Mouse (Mus musculus): ENCODE data around the gene Spaca4.

The Spaca4 gene

DNA sequence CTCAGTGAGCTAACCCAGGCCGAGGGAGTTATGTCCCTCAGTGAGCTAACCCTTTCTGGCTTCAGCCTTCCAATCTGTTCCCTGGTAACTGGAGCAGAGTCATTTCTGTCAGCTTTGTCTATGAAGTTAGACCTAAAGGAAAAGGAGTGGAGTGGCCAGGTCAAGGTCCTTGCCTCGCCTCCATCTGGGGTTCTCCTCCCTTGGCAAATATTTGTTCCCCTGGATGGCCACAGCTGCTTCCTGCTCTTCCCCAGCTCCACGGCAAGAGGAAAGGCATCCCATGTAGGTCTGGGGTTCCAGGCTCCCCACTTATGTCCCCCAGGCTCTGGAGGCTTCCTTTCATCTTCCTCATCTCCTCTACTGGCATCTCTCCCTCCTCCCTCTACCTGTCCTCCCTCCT, 2.0 kb upstream of the Spaca4 start:
- DNase-seq (ENCODE audit: low spot score in 2 of 2), result no peak

DNA sequence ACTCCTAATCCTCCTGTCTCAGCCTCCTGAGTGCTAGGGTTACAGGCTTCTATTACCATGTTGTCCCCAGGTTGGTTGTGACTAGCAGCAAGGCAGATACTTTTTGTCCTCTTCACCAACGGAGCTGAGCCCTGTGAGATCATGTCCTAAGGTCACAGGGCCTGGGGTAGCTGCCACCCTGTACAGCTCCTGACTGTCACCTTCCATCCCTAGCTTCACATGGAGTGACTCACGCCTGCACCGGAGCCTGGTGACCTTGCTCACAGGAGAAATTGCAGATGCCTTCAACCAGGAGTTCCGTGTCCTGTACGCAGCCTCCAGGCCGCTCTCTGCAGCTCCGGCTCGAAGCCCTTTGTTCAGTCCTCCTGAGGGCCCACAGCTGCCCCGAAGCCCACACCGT, 806 bp upstream of the Spaca4 start:
- no peak for DNase-seq (ENCODE audit: low spot score in 2 of 2)

GRCm38 (mm10) chr7:45725151-45725550, 462 bp downstream of the Spaca4 start:
- no peak for DNase-seq (ENCODE audit: low spot score in 2 of 2)

- no peak for DNase-seq (ENCODE audit: low spot score in 2 of 2)
Measured at GRCm38 (mm10) chr7:45723781-45724180, 1.8 kb downstream of the Spaca4 start.

DNA sequence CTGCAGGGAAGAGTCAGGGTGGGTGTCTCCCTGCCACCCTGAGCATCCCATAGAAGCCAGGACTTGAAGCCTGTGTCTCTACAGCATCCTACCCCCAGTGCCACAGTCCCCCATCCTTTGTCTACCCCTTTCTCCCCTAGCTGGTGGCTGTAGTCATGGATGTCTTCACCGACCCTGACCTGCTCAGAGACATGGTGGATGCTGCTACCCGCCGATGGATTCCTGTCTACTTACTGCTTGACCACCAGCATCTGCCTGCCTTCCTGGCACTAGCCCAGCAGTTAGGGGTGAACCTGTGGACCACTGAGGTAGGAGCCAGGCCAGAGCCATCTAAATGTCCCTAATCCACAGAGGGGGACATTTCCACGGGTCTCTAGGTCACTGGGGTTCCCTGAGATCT, 2.3 kb downstream of the Spaca4 start:
- DNase-seq (ENCODE audit: low spot score in 2 of 2), result no peak

DNA sequence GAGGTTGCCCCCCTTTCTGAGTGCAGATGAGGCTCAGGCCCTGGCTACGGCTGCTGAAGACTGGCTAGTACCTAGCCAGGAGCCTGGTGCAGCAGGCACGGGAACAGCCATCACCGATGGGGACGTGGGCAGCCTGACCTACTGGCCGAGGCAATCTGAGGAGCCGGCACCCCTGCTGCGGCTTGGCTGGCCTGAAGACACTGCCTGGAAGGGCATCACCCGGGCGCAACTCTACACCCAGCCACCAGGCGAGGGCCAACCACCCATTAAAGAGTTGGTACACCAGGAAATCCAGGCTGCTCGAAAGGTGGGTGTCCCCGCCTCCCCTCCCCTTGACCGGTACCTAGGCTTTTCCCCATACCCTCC, 3.3 kb downstream of the Spaca4 start:
- no peak for DNase-seq (ENCODE audit: low spot score in 2 of 2)

DNA sequence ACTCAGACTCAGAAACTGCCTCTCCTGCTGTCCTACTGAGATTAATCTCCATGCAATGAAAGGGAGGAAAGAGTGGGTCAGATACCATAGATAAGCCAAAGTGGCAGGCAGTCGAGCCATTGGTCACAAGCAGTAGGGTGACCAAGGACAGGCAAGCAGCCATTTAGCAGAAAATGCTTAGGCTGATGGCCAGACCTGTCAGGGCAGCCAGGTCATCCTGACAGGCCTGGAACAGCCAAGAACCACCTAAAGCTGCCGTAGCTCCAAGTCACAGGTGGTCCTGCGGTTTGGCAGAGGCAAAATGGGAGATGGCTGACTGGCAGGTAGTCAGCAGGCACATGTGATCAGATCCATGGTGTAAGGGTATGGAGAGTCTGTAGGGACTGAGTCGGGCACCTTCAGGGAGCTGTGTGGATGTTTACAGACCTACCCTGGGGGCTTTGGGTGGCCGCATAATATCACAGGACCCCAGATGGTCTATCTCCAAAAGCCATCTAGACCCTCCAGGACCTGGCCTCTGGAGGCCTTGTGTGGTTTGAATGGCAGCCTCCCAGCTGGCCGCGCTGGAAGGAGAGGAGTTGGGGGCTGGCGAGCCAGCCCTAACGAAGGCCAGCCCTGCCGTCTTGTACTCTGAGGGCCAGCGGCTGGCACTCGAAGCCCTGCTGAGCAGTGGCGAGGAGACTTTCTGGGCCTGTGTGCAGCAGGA, 3.8 kb downstream of the Spaca4 start:
- DNase-seq (ENCODE audit: low spot score in 2 of 2), result no peak

GRCm38 (mm10) chr7:45721234-45721571, 4.4 kb downstream of the Spaca4 start:
- DNase-seq (ENCODE audit: low spot score in 2 of 2), result no peak

DNA sequence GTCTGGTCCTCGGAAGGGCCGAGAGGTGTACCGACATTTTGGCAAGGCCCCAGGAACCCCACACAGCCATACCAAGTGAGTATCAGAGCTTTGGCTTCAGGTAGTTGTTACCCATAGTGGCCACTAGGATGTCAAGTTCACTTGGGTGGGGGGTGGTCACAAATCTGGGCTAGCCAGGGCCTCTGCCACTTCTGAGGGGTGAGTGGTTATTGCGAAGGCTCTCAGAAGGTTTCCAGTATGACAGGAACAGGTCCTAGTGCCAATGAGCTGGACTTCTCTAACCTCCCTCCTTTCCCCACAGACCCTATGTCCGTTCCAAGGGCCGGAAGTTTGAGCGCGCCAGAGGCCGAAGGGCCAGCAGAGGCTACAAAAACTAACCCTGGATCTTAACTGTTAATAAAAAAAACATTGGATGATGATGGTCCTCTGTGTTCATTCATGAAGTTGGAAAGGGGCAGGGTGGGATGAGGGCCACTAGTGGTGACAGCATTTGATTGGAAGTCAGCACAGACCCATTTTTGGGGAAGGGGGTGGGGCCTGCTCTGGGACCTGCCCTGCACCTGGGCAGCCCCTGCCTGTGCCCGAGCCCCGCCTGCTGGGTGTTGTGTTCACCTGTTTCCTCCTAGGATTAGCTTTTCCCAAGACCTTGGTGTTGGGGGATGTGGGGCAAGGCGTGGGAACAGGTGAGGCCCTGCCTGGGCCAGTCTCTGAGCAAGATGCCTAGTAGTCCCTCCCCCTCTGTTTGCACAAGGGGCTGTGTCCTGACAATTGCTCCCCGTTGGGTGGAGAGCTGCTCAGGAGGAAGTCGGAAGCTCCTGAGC, 5.0 kb downstream of the Spaca4 start, which contains the start of gene Fam83e:
Gene Fam83e, plus strand, starts transcription at position 800 of the 821 bp plus-strand sequence.
- no peak for DNase-seq (ENCODE audit: low spot score in 2 of 2)

- DNase-seq (ENCODE audit: low spot score in 2 of 2), result no peak
Measured at GRCm38 (mm10) chr7:45719738-45720412, 5.7 kb downstream of the Spaca4 start.

- no peak for DNase-seq (ENCODE audit: low spot score in 2 of 2)
Measured at GRCm38 (mm10) chr7:45719180-45719579, 6.4 kb downstream of the Spaca4 start.

- no peak for DNase-seq (ENCODE audit: low spot score in 2 of 2)
Measured at GRCm38 (mm10) chr7:45718331-45718730, 7.3 kb downstream of the Spaca4 start.

GRCm38 (mm10) chr7:45717918-45718297, 7.7 kb downstream of the Spaca4 start, which contains the start of gene Sphk2:
Gene Sphk2 (minus strand): TSS chr7:45718002.
- DNase-seq (ENCODE audit: low spot score in 2 of 2), result peak; percentile 98 to 99

GRCm38 (mm10) chr7:45716952-45717917, 8.4 kb downstream of the Spaca4 start:
- no peak for DNase-seq (ENCODE audit: low spot score in 2 of 2)

DNA sequence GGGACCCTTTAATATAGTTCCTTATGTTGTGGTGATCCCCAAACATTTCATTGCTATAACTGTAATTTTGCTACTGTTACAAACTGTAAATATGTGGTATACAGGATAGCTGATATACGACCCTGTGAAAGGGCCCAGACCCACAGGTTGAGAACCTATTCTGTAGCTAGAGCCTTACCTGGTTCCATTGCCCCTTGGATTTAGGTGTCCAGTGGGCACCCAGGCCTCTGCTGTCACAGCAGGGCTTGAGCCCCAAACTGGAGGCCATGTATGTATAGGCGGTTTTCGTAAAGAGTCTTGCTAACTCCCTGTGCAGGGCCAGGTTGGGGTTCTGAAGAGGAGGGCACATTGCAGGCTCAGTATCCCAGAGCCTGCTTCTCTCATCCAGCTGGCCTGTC, 9.2 kb downstream of the Spaca4 start:
- no peak for DNase-seq (ENCODE audit: low spot score in 2 of 2)

GRCm38 (mm10) chr7:45715741-45716459, 9.7 kb downstream of the Spaca4 start:
- DNase-seq (ENCODE audit: low spot score in 2 of 2), result no peak

GRCm38 (mm10) chr7:45715090-45715708, 10.4 kb downstream of the Spaca4 start, which contains the start of gene Rpl18:
Gene Rpl18 (plus strand): TSS chr7:45715457.
- peak; percentile 92 to 95 for DNase-seq (ENCODE audit: low spot score in 2 of 2)

DNA sequence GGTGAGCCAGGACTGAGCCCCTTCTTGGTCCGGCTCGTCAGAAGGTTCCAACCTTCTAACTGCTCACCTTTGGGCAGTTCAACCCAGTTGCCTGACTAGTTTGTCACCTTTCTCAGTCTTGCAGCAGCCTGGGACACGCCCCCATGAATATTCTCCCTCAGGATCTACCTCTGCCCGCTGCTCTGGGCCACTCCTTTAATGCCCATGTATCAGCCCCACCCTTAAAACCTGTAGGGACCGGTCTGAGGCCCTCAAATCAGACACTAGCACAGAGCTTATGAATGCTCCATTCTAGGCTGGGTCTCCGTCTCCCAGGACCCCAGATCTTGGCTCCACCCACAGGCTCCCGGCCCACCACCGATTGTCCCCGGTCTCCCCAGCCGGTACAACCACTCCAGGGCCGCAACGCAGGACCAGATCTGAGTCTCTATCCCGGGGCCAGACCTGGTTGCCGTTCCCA, 11.0 kb downstream of the Spaca4 start:
- DNase-seq (ENCODE audit: low spot score in 2 of 2), result no peak

GRCm38 (mm10) chr7:45713881-45714520, 11.6 kb downstream of the Spaca4 start:
- DNase-seq (ENCODE audit: low spot score in 2 of 2), result no peak

GRCm38 (mm10) chr7:45713396-45713795, 12.2 kb downstream of the Spaca4 start:
- DNase-seq (ENCODE audit: low spot score in 2 of 2), result no peak

All from frontal cortex, postnatal 25 days (tissue).